Mouse (Mus musculus) heart, adult 10 weeks (tissue): ENCODE data around the gene Chrng. TPM values are rescaled to one million over a fixed set of nuclear protein-coding genes. Genes with fewer than 3 reads are reported as not detected.

Source experiments
- polyA plus RNA-seq: library from polyadenylated mRNA; stranded (reverse); fragments of 350-450 nt; fragmentation: Illumina TruSeq; extraction: RNeasy Lipid Tissue Mini Kit (QIAGEN cat#74804); gene quantifications from one replicate; pipeline ENCODE4 v1.2.3, GENCODE M21; 2014; ENCODE audit warnings: low read depth, low replicate concordance

Gene Chrng
- polyA plus RNA-seq, result not detected

GRCm38 (mm10) chr1:87204465-87204864, at the start of gene Chrng:
Gene Chrng (plus strand): TSS chr1:87204657.

DNA sequence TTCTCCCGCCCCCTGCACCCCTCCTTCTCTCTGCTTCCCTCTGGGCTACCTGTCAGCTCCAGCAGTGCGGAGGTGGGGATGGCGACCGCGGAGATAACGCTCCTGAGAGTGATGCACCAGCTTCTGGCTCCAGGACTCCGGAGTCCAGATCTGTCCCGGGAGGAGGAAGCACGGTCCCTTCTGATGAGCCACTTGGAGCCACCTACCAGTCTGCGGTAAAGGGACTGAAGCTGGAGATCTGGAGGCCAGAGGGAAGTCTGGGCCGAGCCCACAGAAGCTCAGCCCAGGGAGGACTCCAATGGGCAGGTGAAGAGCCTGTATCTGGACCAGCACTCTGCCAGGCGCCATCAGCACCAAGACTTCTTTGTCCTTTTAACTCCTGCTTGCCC, 48.3 kb upstream of the Chrng start, which contains the start of gene Ecel1:
Ecel1 (minus strand) TSS at position 323 of the 389 bp plus-strand sequence.

GRCm38 (mm10) chr1:87183013-87183412, 21.4 kb upstream of the Chrng start, which contains the start of gene Prss56:
Gene Prss56 (plus strand): TSS chr1:87183313.

DNA sequence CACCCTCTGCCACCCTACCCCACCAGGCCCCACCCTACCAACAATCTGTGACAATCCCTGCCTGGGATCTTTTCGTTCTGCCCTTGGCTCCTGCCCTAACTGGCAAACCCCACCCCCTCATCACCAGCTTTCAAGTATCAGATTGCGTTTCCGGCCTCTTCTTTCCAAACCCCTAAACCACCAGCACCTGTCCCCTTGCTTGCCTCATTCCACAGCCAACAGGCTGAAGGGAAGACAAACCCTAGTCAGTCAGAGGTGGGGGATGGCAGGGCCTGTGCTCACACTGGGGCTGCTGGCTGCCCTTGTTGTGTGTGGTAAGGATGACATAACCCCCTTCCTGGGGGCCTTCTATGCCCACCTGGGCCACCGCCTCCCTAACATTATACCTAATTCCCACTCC, 14.0 kb upstream of the Chrng start, which contains the start of gene Chrnd:
Chrnd (plus strand) TSS at position 179 of the 400 bp plus-strand sequence.

GRCm38 (mm10) chr1:87213735-87214704, 9.6 kb downstream of the Chrng start, which contains the start of gene Eif4e2:
Gene Eif4e2 (plus strand): TSS chr1:87213914.

Other genes starting within 250 kb of the Chrng start
- gene Alppl2, start 114.7 kb upstream of the Chrng start, polyA plus RNA-seq, result not detected
- 0.31 TPM for gene Alpi, start 103.1 kb upstream of the Chrng start, polyA plus RNA-seq
- not detected for gene Akp3, start 79.7 kb upstream of the Chrng start, polyA plus RNA-seq
- gene Ecel1, start 48.1 kb upstream of the Chrng start, polyA plus RNA-seq, result 0.21 TPM
- gene Prss56, start 21.3 kb upstream of the Chrng start, polyA plus RNA-seq, result not detected
- not detected for gene Chrnd, start 14.1 kb upstream of the Chrng start, polyA plus RNA-seq
- 43.8 TPM for gene Eif4e2, start 9.3 kb downstream of the Chrng start, polyA plus RNA-seq
- 4.1 TPM for gene Efhd1, start 59.7 kb downstream of the Chrng start, polyA plus RNA-seq
- 28.0 TPM for gene Gigyf2, start 122.3 kb downstream of the Chrng start, polyA plus RNA-seq
- gene Kcnj13, start 190.1 kb downstream of the Chrng start, polyA plus RNA-seq, result not detected